Mouse (Mus musculus) NIH3T3 (cell line): ENCODE data around the gene Jag2.

ENCODE experiments used
- DNase-seq: peaks from one replicate; pipeline ENCODE4 v3.0.0-alpha.2; 2012; ENCODE audit warnings: low read depth

Gene Jag2

GRCm38 (mm10) chr12:112941156-112941775, 11.7 kb upstream of the Jag2 start:
- peak; percentile 34 for DNase-seq

- DNase-seq: no peak
Observed at GRCm38 (mm10) chr12:112940710-112941109, 11.1 kb upstream of the Jag2 start.

DNA sequence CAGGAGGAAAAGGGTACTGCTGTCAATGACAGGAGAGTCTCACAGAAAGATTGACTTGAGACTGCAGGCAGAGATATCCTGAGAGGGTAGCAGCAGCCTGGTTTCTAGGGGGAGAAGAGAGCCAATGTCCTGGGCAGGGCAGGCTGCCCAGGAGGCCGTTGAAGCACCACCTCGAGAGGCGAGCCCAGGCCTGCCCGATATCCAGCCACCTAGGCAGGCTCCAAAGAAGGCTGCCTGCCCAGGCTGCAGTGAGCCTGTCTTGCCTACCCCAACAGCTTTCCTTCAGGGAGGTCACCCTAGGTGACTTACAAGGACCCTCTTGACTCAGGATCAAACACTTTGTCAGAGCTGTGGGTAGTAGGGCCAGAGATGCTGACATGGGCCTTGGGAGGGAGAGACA, 10.7 kb upstream of the Jag2 start:
- no peak for DNase-seq

- DNase-seq: peak; percentile 54
Observed at GRCm38 (mm10) chr12:112938873-112939565, 9.4 kb upstream of the Jag2 start.

DNA sequence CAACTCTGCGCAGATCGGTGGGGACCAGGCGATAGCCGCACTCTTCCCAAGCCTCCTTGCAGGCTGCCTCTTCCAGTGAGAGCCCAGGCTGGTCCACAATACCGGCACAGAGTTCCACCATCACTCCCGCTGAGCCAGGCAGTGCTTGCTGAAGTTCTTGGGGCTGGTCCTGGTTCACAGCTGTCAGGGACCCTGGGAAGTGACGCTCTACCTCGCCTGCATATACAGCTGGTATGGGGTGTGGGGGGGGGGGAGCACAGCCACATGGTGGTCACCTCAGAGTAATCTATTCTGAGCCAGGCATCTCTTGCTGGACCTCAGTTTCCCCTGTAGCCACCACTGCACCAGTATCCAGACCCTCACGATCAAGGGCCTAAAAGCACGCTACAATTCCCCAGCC, 8.8 kb upstream of the Jag2 start:
- DNase-seq: no peak

- peak; percentile 62 for DNase-seq
Observed at GRCm38 (mm10) chr12:112937906-112938305, 8.3 kb upstream of the Jag2 start.

GRCm38 (mm10) chr12:112932647-112933046, 3.1 kb upstream of the Jag2 start:
- DNase-seq: peak; percentile 45

GRCm38 (mm10) chr12:112928401-112929241, 955 bp downstream of the Jag2 start:
- DNase-seq: no peak

DNA sequence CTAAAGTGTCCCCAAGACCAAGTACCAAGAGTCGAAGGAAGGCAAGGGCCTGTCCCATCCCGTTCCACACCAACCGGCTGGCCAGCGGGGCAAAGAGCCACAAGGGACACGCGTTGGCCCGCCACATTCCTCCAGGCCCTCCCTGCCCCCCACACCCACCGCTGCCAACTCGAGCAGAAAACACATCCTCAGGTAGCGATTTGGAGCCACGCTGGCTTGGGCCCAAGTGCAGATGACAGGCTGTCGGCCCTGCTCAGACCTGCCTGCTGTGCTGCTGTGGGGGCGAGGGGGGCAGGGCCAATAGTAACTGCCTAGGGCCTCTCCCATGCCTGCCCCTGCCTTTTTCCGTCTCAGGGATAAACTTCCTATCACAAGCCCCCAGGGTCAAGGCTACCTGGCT, 2.3 kb downstream of the Jag2 start:
- no peak for DNase-seq

GRCm38 (mm10) chr12:112925950-112926349, 3.6 kb downstream of the Jag2 start:
- no peak for DNase-seq

GRCm38 (mm10) chr12:112922541-112922940, 7.0 kb downstream of the Jag2 start:
- no peak for DNase-seq

- DNase-seq: no peak
Observed at GRCm38 (mm10) chr12:112921518-112921917, 8.1 kb downstream of the Jag2 start.

- DNase-seq: no peak
Observed at GRCm38 (mm10) chr12:112917906-112918305, 11.7 kb downstream of the Jag2 start.

- DNase-seq: no peak
Observed at GRCm38 (mm10) chr12:112917486-112917885, 12.1 kb downstream of the Jag2 start.

DNA sequence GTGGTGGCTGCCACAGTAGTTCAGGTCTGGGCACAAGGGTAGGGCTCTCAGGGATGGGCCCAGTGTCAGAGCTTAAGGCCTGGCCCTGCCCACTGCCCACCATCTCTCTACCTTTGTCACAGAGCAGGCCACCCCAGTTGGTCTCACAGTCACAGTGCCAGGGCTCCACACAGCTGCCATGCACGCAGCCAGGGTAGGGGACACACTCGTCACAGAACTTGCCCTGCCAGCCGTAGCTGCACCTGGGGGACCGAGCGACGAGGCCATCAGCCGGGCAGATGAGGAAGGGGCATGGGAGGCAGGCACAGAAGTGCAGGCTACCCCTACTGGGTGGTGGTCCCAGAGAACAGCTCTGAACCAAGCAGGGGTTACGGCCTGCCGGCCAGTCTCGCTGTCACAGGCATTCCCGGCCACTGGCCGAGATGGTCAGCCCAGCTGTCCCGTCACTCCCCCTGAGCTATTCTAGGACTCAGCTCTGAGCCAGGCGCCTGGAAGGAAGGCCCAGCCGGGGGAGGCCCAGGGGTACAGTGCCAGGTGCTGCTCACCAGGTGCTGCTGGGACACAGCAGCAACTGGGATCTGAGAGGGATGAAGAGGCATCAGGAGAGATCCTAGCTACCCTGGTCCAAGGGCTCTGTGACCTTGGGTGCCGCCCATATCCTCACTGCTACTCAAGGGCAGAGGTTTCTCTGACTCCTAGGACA, 12.7 kb downstream of the Jag2 start:
- no peak for DNase-seq

DNA sequence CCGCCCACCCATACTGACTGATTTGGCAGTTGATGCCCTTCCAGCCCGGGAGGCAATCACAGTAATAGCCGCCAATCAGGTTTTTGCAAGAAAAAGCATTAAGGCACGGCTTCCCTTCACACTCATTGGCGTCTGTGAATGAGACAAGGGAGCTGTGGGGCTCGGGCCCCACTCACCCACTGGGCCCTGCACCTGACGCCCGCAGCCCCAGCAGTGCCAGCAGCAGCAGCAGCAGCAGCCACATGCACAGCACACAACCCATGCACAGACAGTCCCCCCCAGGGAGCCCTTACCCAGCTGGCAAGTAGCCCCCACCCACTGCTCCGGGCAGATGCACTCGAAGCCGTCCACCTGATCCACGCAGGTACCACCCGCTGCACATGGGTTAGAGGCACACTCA, 14.0 kb downstream of the Jag2 start:
- DNase-seq: no peak

- no peak for DNase-seq
Observed at GRCm38 (mm10) chr12:112914527-112914926, 15.0 kb downstream of the Jag2 start.

DNA sequence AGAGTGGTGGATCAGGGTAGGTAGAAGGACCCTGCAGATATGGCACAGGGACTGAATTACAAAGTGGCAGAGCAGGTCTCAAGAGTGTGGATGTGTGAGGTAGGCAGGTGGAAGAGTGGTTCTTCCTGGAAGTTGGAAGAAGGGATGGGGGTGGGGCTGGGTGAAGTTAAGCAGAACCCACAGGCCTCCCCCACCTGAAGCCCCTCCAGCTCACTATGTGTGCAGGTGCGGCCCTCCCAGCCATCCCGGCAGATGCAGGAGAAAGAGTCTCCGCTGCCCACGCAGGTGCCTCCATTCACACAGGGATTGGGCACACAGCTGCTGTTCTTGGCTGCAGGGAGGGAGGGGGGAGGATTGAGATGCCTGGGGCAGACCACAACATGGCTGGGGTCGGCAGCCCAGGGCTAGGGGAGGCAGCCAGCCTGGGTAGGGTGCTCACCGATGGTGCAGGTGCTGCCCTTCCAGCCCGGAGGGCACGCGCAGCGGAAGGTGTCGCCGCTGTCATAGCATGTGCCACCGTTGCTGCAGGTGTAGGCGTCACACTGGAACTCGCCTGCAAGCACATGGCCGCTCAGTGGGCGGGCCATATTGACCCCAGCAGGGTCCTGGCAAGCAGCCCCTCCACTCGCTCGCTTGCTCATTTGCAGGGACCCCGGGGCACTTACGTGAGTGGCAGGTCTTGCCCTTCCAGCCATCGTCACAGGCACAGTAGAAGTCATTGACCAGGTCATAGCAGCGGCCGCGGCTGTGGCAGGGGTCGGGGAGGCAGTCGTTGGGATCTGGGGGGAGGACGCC, 16.4 kb downstream of the Jag2 start:
- no peak for DNase-seq

GRCm38 (mm10) chr12:112911701-112912100, 17.9 kb downstream of the Jag2 start:
- DNase-seq: no peak

GRCm38 (mm10) chr12:112908991-112909390, 20.6 kb downstream of the Jag2 start:
- no peak for DNase-seq

DNA sequence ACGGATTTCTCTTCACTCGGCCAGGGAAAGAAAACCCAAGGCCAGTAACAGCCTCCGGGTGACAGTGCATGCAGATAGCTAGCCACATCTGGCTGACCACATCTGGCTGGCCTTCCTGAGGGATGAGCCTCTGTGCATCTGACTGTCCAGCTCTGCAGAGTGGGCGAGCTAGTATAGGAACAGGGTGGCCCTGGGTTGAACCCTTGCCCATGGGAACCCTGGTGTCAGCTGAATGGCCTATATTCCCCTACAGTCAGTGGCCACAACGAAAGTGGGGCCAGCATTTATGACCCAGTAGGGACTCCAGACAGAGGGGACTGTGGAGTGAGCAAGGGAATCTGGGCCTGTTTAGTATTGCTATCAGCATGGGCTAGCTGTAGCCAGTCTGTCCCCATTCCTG, 24.6 kb downstream of the Jag2 start:
- no peak for DNase-seq

- DNase-seq: no peak
Observed at GRCm38 (mm10) chr12:112903941-112904340, 25.6 kb downstream of the Jag2 start.
